Mouse (Mus musculus) layer of hippocampus, adult 9-10 months (tissue): Measurements from ENCODE around the gene Klhl32.

Experiments
- DNase-seq: peaks from one replicate; pipeline ENCODE4 v3.0.0; 2022; ENCODE audit warnings: low spot score

The Klhl32 gene

GRCm38 (mm10) chr4:24630430-24630829 lies 220.5 kb downstream of the Klhl32 start:
- no peak for DNase-seq

GRCm38 (mm10) chr4:24627871-24628270 lies 223.1 kb downstream of the Klhl32 start:
- no peak for DNase-seq

GRCm38 (mm10) chr4:24626686-24627085 lies 224.2 kb downstream of the Klhl32 start:
- DNase-seq: no peak

- DNase-seq: no peak
Observed at GRCm38 (mm10) chr4:24625951-24626584, 224.9 kb downstream of the Klhl32 start.

- peak; percentile 26 for DNase-seq
Observed at GRCm38 (mm10) chr4:24621422-24622187, 229.3 kb downstream of the Klhl32 start.

- DNase-seq: no peak
Observed at GRCm38 (mm10) chr4:24620440-24620839, 230.5 kb downstream of the Klhl32 start.

- DNase-seq: no peak
Observed at GRCm38 (mm10) chr4:24620005-24620404, 230.9 kb downstream of the Klhl32 start.

GRCm38 (mm10) chr4:24609564-24609963 lies 241.4 kb downstream of the Klhl32 start:
- no peak for DNase-seq

- no peak for DNase-seq
Observed at GRCm38 (mm10) chr4:24609085-24609484, 241.8 kb downstream of the Klhl32 start.

- no peak for DNase-seq
Observed at GRCm38 (mm10) chr4:24601711-24602110, 249.2 kb downstream of the Klhl32 start.

GRCm38 (mm10) chr4:24598637-24599036 lies 252.3 kb downstream of the Klhl32 start:
- no peak for DNase-seq

GRCm38 (mm10) chr4:24596942-24597611 lies 253.8 kb downstream of the Klhl32 start:
- no peak for DNase-seq

GRCm38 (mm10) chr4:24594824-24595223 lies 256.1 kb downstream of the Klhl32 start:
- DNase-seq: no peak

- DNase-seq: no peak
Observed at GRCm38 (mm10) chr4:24583997-24584396, 266.9 kb downstream of the Klhl32 start.

- no peak for DNase-seq
Observed at GRCm38 (mm10) chr4:24582295-24582694, 268.6 kb downstream of the Klhl32 start.

GRCm38 (mm10) chr4:24577594-24577993 lies 273.3 kb downstream of the Klhl32 start:
- DNase-seq: no peak

GRCm38 (mm10) chr4:24574276-24574675 lies 276.6 kb downstream of the Klhl32 start:
- peak; percentile 87 for DNase-seq

- no peak for DNase-seq
Observed at GRCm38 (mm10) chr4:24568989-24569556, 281.9 kb downstream of the Klhl32 start.

- DNase-seq: no peak
Observed at GRCm38 (mm10) chr4:24568026-24568425, 282.9 kb downstream of the Klhl32 start.
